Mouse (Mus musculus) liver, embryonic 14.5 days (tissue): ENCODE results near the gene Crtac1. TPM values are rescaled to one million over a fixed set of nuclear protein-coding genes. Genes with fewer than 3 reads are reported as not detected.
A peak's percentile ranks its signal among the peaks of the same experiment; 100 is the strongest.

ENCODE experiments used
- ATAC-seq: fragments of 200-750 bp; cut with Nextera tagmentation; 2 replicates; pipeline ENCODE4 v1.8.0; 2017; ENCODE audit warnings: moderate number of reproducible peaks, mild to moderate bottlenecking, moderate library complexity; ENCODE audit not compliant: insufficient read depth
- DNase-seq, 3 experiments: peaks; one replicate each; pipeline ENCODE4 v3.0.0-alpha.2; 2012 to 2013; ENCODE audit warnings: low read depth in 3 of 3, low spot score in 3 of 3
- H3K27ac ChIP-seq: fragments of 300-500 bp; sonication (generic); 2 replicates; pipeline ENCODE4 v1.5.1; 2014; ENCODE audit warnings: moderate library complexity, mild to moderate bottlenecking, control low read depth, inconsistent platforms
- H3K27me3 ChIP-seq: fragments of 300-500 bp; sonication (generic); 2 replicates; pipeline ENCODE4 v1.6.1; 2014; ENCODE audit warnings: mild to moderate bottlenecking, low read length, moderate library complexity; ENCODE audit not compliant: control insufficient read depth, insufficient read depth
- H3K36me3 ChIP-seq: fragments of 300-500 bp; sonication (generic); replicated peaks from 2 replicates; pipeline ENCODE4 v1.6.1; 2014; ENCODE audit warnings: low read depth; ENCODE audit not compliant: control insufficient read depth, insufficient read depth
- H3K4me1 ChIP-seq, 2 experiments: fragments of 200-500 bp in 1 of 2; fragments of 300-500 bp in 1 of 2; sonication (generic) in 1 of 2; replicated peaks; 2 replicates each; pipeline ENCODE4 v1.6.1; 2012 to 2014; ENCODE audit warnings: antibody characterized with exemption in 1 of 2, inconsistent platforms in 1 of 2, low read length in 1 of 2; ENCODE audit not compliant: control insufficient read depth in 2 of 2, insufficient read depth in 2 of 2
- H3K4me2 ChIP-seq: fragments of 300-500 bp; sonication (generic); 2 replicates; pipeline ENCODE4 v1.6.1; 2014; ENCODE audit warnings: low read depth, mild to moderate bottlenecking, control low read depth, moderate library complexity
- H3K4me3 ChIP-seq, 2 experiments: fragments of 200-500 bp in 1 of 2; fragments of 300-500 bp in 1 of 2; sonication (generic) in 1 of 2; 2 replicates each; pipeline ENCODE4 v1.5.1; 2012 to 2014; ENCODE audit warnings: low read depth in 2 of 2, low read length in 2 of 2, mild to moderate bottlenecking in 2 of 2, control low read depth in 1 of 2, inconsistent platforms in 1 of 2, moderate library complexity in 1 of 2; ENCODE audit not compliant: insufficient read depth in 1 of 2
- H3K9ac ChIP-seq: fragments of 300-500 bp; sonication (generic); replicated peaks from 2 replicates; pipeline ENCODE4 v1.6.1; 2014; ENCODE audit warnings: mild to moderate bottlenecking, control low read depth, moderate library complexity
- H3K9me3 ChIP-seq: fragments of 300-500 bp; sonication (generic); 2 replicates; pipeline ENCODE4 v1.6.1; 2016; ENCODE audit warnings: low read length, mixed read lengths; ENCODE audit not compliant: control insufficient read depth
- CTCF ChIP-seq: IDR thresholded peaks from 2 replicates; pipeline ENCODE4 v1.5.1; 2016; ENCODE audit warnings: antibody characterized with exemption, low read depth, control low read depth
- EP300 ChIP-seq: IDR thresholded peaks from 2 replicates; pipeline ENCODE4 v1.6.1; 2016; ENCODE audit warnings: antibody characterized with exemption, low read depth
- WGBS: fragments of 180-500 bp; shearing (Covaris S2); extraction: QIAGEN DNeasy Blood & Tissue Kit; methylation state at CpG from one replicate; pipeline ENCODE4 v1.1.7; 2014; ENCODE audit not compliant: insufficient replicate concordance; 5-methylcytosine and 5-hydroxymethylcytosine counted together
- polyA plus RNA-seq, 2 experiments: library from polyadenylated mRNA; depleted of rRNA in 1 of 2; stranded (reverse) in 1 of 2; unstranded in 1 of 2; fragments of >200 nt; fragmentation: Nextera tagmentation in 1 of 2; extraction: Ambion mirVana in 1 of 2; gene quantifications; 2 replicates each; pipeline versions ENCODE4 v1.2.1 to v1.2.3; 2012 to 2014

Crtac1 gene
- polyA plus RNA-seq, 2 experiments: 0.06 TPM; not detected in 1

- H3K4me3 ChIP-seq: no peak overlapping the region
- DNase-seq (no peak), ATAC-seq (no peak)
- H3K27me3 ChIP-seq: peaks cover 44% of the 10 kb centered on the region
- TF ChIP-seq CTCF (no peak), EP300 (no peak)
- no peaks in the 10 kb centered on the region for H3K36me3 ChIP-seq
- WGBS: 5% methylated on average over 19 of the region's 19 CpGs
- H3K9me3 ChIP-seq: no peaks in the 10 kb centered on the region
- H3K4me1 ChIP-seq: no peaks in the 10 kb centered on the region
- H3K27ac ChIP-seq: no peak overlapping the region
- H3K9ac ChIP-seq: no peak overlapping the region
- H3K4me2 ChIP-seq: no peak overlapping the region
These were observed 602 bp downstream of the Crtac1 start for GRCm38 (mm10) chr19:42430981-42431380.

GRCm38 (mm10) chr19:42429410-42429809 lies 2.2 kb downstream of the Crtac1 start:
- no peaks in the 10 kb centered on the region for H3K36me3 ChIP-seq
- TF ChIP-seq CTCF (peak; percentile 77), EP300 (no peak)
- H3K4me2 ChIP-seq: no peak overlapping the region
- no peak for ATAC-seq
- peaks cover 44% of the 10 kb centered on the region for H3K27me3 ChIP-seq
- H3K4me1 ChIP-seq: no peaks in the 10 kb centered on the region
- no peak for DNase-seq
- H3K9ac ChIP-seq: no peak overlapping the region
- H3K9me3 ChIP-seq: no peaks in the 10 kb centered on the region
- WGBS: 7% methylated on average over 3 of the region's 3 CpGs
- no peak overlapping the region for H3K27ac ChIP-seq
- H3K4me3 ChIP-seq: no peak overlapping the region

GRCm38 (mm10) chr19:42425208-42425607 lies 6.4 kb downstream of the Crtac1 start:
- WGBS: 1% methylated on average over 3 of the region's 3 CpGs
- Histone ChIP-seq H3K9me3 (no peaks in the 10 kb centered on the region), H3K4me1 (no peaks in the 10 kb centered on the region), H3K9ac (no peak overlapping the region), H3K4me3 (no peak overlapping the region), H3K27me3 (peaks cover 6% of the 10 kb centered on the region; the same call in 1 of the 2 replicates), H3K36me3 (no peaks in the 10 kb centered on the region), H3K27ac (no peak overlapping the region), H3K4me2 (no peak overlapping the region)
- ATAC-seq: no peak
- TF ChIP-seq CTCF (no peak), EP300 (no peak)
- DNase-seq: peak; percentile 13 to 20 (median 17)

GRCm38 (mm10) chr19:42415042-42415441 lies 16.5 kb downstream of the Crtac1 start:
- no peak overlapping the region for H3K9ac ChIP-seq
- H3K36me3 ChIP-seq: no peaks in the 10 kb centered on the region
- no peaks in the 10 kb centered on the region for H3K4me1 ChIP-seq
- H3K9me3 ChIP-seq: no peaks in the 10 kb centered on the region
- no peak overlapping the region for H3K4me2 ChIP-seq
- no peak for DNase-seq
- H3K4me3 ChIP-seq: no peak overlapping the region
- H3K27ac ChIP-seq: no peak overlapping the region
- TF ChIP-seq EP300 (no peak), CTCF (no peak)
- no peak for ATAC-seq
- WGBS: 65% methylated on average over 8 of the region's 8 CpGs
- no peaks in the 10 kb centered on the region for H3K27me3 ChIP-seq

- H3K9me3 ChIP-seq: no peaks in the 10 kb centered on the region
- peaks cover 3% of the 10 kb centered on the region; the same call in 1 of the 2 replicates for H3K27me3 ChIP-seq
- no peak overlapping the region for H3K9ac ChIP-seq
- TF ChIP-seq EP300 (no peak), CTCF (no peak)
- no peaks in the 10 kb centered on the region for H3K4me1 ChIP-seq
- H3K36me3 ChIP-seq: no peaks in the 10 kb centered on the region
- DNase-seq: no peak
- no peak overlapping the region for H3K27ac ChIP-seq
- ATAC-seq: no peak
- H3K4me3 ChIP-seq: no peak overlapping the region
- H3K4me2 ChIP-seq: no peak overlapping the region
- 33% methylated on average over 5 of the region's 5 CpGs for WGBS
These were observed 21.7 kb downstream of the Crtac1 start for GRCm38 (mm10) chr19:42409856-42410255.
